Mouse (Mus musculus) heart, embryonic 11.5 days (tissue): ENCODE measurements around the gene Prdx3. TPM values are rescaled to one million over a fixed set of nuclear protein-coding genes. Genes with fewer than 3 reads are reported as not detected.
A peak's percentile ranks its signal among the peaks of the same experiment; 100 is the strongest.
"Not testable (repeated sequence)": the region's sequence is repeated elsewhere in the genome, so short reads cannot be mapped to it uniquely, and the experiment has no call there.

Experiments
- ATAC-seq: fragments of 200-750 bp; cut with Nextera tagmentation; replicated peaks from 2 replicates; pipeline ENCODE4 v1.8.0; 2017; ENCODE audit warnings: moderate library complexity; ENCODE audit not compliant: insufficient number of reproducible peaks, low FRiP score, low TSS enrichment
- H3K27ac ChIP-seq: fragments of 300-500 bp; sonication (generic); 2 replicates; pipeline ENCODE4 v1.5.1; 2014; ENCODE audit warnings: mild to moderate bottlenecking, low read depth, low read length
- H3K27me3 ChIP-seq: fragments of 300-500 bp; sonication (generic); 2 replicates; pipeline ENCODE4 v1.6.1; 2014; ENCODE audit warnings: mild to moderate bottlenecking, low read length, mixed read lengths; ENCODE audit not compliant: control insufficient read depth, insufficient read depth
- H3K36me3 ChIP-seq: fragments of 300-500 bp; sonication (generic); 2 replicates; pipeline ENCODE4 v1.6.1; 2014; ENCODE audit warnings: mild to moderate bottlenecking, low read length, moderate library complexity, mixed read lengths; ENCODE audit not compliant: control insufficient read depth, insufficient read depth
- H3K4me1 ChIP-seq: fragments of 300-500 bp; sonication (generic); 2 replicates; pipeline ENCODE4 v1.6.1; 2014; ENCODE audit warnings: low read length; ENCODE audit not compliant: control insufficient read depth, insufficient read depth
- H3K4me2 ChIP-seq: fragments of 300-500 bp; sonication (generic); 2 replicates; pipeline ENCODE4 v1.6.1; 2014; ENCODE audit warnings: mild to moderate bottlenecking, moderate library complexity
- H3K4me3 ChIP-seq: fragments of 300-500 bp; sonication (generic); 2 replicates; pipeline ENCODE4 v1.5.1; 2014; ENCODE audit warnings: low read depth, low read length
- H3K9ac ChIP-seq: fragments of 300-500 bp; sonication (generic); 2 replicates; pipeline ENCODE4 v1.6.1; 2014; ENCODE audit warnings: mild to moderate bottlenecking, low read depth, low read length, moderate library complexity
- H3K9me3 ChIP-seq: fragments of 300-500 bp; sonication (generic); replicated peaks from 2 replicates; pipeline ENCODE4 v1.6.1; 2016; ENCODE audit warnings: low read length; ENCODE audit not compliant: control insufficient read depth
- WGBS: fragments of 180-500 bp; shearing (Covaris S2); extraction: QIAGEN DNeasy Blood & Tissue Kit; methylation state at CpG from one replicate; pipeline ENCODE4 v1.1.7; 2014; ENCODE audit not compliant: insufficient replicate concordance; 5-methylcytosine and 5-hydroxymethylcytosine counted together
- polyA plus RNA-seq: library from polyadenylated mRNA; unstranded; fragments of >200 nt; fragmentation: Nextera tagmentation; extraction: Ambion mirVana; gene quantifications from 2 replicates; pipeline ENCODE4 v1.2.1, GENCODE M21; 2014

The Prdx3 gene
- polyA plus RNA-seq, 1 experiment from 2014 or later: 205 TPM

DNA sequence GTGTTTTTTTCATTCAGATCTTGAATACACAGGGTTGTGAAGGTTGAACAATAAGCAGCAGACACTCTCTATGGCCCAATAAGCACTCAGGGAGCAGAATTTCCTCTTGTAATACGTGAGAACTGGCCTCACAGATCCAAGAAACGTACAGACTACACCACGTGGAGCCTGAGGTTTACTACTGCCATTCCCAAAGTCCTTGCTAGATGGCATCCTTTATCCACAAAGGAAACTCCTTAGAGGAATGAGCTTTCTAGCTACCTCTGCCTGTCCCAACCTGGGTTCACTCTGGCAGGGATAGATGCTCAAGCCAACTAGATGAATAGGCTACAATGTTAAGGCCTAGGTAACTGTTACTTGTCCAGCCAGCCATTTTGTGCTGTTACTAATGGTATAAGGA is 8.8 kb upstream of the Prdx3 start:
- ATAC-seq: no peak
- H3K27ac ChIP-seq: no peak overlapping the region
- H3K4me3 ChIP-seq: no peak overlapping the region
- no peaks in the 10 kb centered on the region for H3K4me1 ChIP-seq
- H3K36me3 ChIP-seq: no peaks in the 10 kb centered on the region
- H3K27me3 ChIP-seq: no peaks in the 10 kb centered on the region
- H3K9me3 ChIP-seq: no peaks in the 10 kb centered on the region
- H3K4me2 ChIP-seq: no peak overlapping the region
- 10% methylated on average over 3 of the region's 3 CpGs for WGBS
- H3K9ac ChIP-seq: no peak overlapping the region

DNA sequence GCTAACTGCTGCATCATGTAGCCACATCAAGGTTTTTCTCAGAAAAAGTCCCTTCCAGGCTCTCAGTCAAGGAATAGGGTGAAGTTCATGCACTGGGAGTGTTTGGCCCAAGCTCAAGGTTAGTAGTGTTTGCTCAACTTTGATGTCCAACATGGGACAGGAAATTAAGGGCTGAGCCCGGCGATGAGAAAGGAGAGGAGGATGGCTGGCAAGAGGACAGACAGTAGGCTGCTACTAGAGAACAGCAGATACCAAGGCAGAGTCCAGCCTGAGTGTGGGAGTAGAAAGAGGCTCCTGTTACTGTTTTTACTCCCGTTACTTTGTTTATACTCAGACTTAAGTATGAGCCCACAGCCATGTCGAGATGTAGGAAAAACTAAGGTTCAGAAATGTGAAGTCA is 855 bp downstream of the Prdx3 start:
- Histone ChIP-seq H3K4me3 (peak overlapping the region; percentile 79), H3K27ac (peak overlapping the region; percentile 85), H3K27me3 (no peaks in the 10 kb centered on the region), H3K4me1 (peaks cover 7% of the 10 kb centered on the region; the same call in 1 of the 2 replicates), H3K9ac (peak overlapping the region; percentile 86), H3K4me2 (peak overlapping the region; percentile 79), H3K9me3 (no peaks in the 10 kb centered on the region), H3K36me3 (peaks cover 11% of the 10 kb centered on the region; the same call in 1 of the 2 replicates)
- 20% methylated on average over 4 of the region's 4 CpGs for WGBS
- no peak for ATAC-seq

DNA sequence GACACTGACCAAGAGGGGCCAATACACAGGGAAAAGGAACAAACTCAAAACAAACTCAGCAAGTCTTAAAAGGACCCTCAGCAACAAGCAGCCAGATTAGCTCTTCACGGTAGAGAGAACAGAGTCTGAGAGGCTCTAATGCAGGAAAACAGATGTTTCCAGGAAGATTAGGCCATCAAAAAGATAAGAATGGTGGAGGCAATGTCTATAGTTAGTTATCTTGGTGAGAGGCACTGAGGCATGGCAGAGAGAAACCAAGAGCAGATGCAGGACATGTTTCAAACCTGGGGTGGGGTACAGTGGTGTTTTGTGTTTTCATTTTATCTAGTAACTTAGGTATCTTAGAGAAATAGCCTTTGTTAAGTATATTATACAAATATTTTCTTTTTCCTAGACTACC is 2.1 kb downstream of the Prdx3 start:
- Histone ChIP-seq H3K4me2 (peak overlapping the region; percentile 79), H3K4me1 (peaks cover 7% of the 10 kb centered on the region; the same call in 1 of the 2 replicates), H3K9me3 (no peaks in the 10 kb centered on the region), H3K27me3 (no peaks in the 10 kb centered on the region), H3K36me3 (peaks cover 11% of the 10 kb centered on the region; the same call in 1 of the 2 replicates), H3K4me3 (peak overlapping the region; percentile 12; the same call in 1 of the 2 replicates), H3K27ac (peak overlapping the region; percentile 71), H3K9ac (0 out of 2 replicates have a peak overlapping the region, but pooled peaks have one; percentile 22)
- ATAC-seq: no peak; the same call in 1 of the 2 replicates
- 18% methylated on average over 1 of the region's 1 CpGs for WGBS

GRCm38 (mm10) chr19:60871366-60871765 is 3.0 kb downstream of the Prdx3 start:
- Histone ChIP-seq H3K27ac (no peak overlapping the region), H3K4me1 (peaks cover 7% of the 10 kb centered on the region; the same call in 1 of the 2 replicates), H3K36me3 (peaks cover 11% of the 10 kb centered on the region; the same call in 1 of the 2 replicates), H3K4me3 (no peak overlapping the region), H3K4me2 (peak overlapping the region; percentile 79), H3K27me3 (no peaks in the 10 kb centered on the region), H3K9me3 (no peaks in the 10 kb centered on the region), H3K9ac (no peak overlapping the region)
- 83% methylated on average over 5 of the region's 5 CpGs for WGBS
- no peak for ATAC-seq

- Histone ChIP-seq H3K9ac (no peak overlapping the region), H3K27ac (no peak overlapping the region), H3K36me3 (peaks cover 11% of the 10 kb centered on the region; the same call in 1 of the 2 replicates), H3K4me3 (no peak overlapping the region), H3K4me1 (peaks cover 7% of the 10 kb centered on the region; the same call in 1 of the 2 replicates), H3K4me2 (no peak overlapping the region), H3K9me3 (no peaks in the 10 kb centered on the region), H3K27me3 (no peaks in the 10 kb centered on the region)
- no peak for ATAC-seq
- WGBS: 93% methylated on average over 1 of the region's 1 CpGs
These were observed 3.9 kb downstream of the Prdx3 start for GRCm38 (mm10) chr19:60870489-60870888.

DNA sequence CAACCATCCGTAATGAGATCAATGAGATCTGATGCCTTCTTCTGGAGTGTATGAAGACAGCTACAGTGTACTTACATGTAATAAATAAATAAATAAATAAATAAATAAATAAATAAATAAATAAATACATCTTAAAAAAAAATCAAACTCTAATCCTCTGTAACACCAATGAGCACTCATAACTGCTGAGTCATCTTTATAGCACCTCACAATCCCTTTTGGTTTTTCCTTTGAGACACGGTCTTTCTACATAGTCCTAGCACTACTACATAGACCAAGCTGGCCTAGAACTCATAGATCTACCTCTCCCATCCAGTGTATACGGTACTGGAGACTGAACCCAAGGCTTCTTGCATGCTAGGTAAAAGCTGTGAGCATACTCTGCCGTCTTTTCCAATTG is 8.2 kb downstream of the Prdx3 start:
- H3K4me1 ChIP-seq, H3K9me3 ChIP-seq, H3K27ac ChIP-seq, H3K9ac ChIP-seq, H3K4me2 ChIP-seq, ATAC-seq, H3K27me3 ChIP-seq, H3K4me3 ChIP-seq: not testable (repeated sequence)
- WGBS: 97% methylated on average over 4 of the region's 4 CpGs
- H3K36me3 ChIP-seq: peaks cover 12% of the 10 kb centered on the region; the same call in 1 of the 2 replicates

DNA sequence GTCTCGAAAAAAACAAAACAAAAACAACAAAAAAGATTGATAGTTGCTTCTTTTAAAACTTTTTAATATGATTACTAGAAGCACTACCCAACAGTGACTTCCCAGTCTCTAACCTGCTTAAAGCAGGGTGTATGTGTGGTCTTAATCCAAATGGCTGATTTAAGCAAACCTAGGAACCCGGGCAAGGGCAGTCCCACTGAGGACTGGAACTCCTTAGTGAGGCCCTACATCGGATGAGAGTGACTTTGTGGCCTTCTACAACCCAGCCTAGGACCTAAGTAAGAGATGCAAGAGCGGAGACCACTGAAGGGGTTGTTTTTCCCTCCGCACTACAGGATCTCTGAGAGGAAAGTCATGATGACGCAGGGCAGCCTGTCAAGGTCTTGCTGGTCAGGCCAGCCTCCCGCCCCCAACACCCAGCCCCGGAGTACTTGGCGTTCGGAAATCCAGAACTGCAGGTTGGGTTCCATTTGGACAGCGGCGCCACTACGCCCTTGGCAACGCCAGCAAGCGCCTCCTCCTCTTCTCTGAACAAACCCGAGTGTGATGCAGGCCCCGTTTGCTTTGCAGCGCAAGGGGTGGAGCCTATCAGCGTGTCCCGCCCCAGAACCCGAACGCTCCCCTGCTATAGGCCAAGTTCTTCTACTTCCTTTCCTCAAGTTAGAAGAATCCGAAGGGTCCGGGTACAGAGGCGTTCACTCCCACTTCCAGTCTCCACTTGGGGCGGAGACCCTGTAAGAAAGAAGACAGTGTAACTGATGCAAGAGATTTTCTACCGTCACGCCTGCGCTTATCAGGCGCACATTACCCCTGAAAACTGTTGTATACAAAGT is 13.3 kb downstream of the Prdx3 start, which contains the start of gene Sfxn4:
Sfxn4 (minus strand) TSS at position 612 of the 833 bp plus-strand sequence.
- Histone ChIP-seq H3K9me3 (no peaks in the 10 kb centered on the region), H3K4me3 (peak within 1 kb of the TSS; percentile 55), H3K9ac (peak within 1 kb of the TSS; percentile 76), H3K4me2 (peak within 1 kb of the TSS; percentile 80), H3K27me3 (no peaks in the 10 kb centered on the region), H3K27ac (peak within 1 kb of the TSS; percentile 16; the same call in 1 of the 2 replicates), H3K36me3 (peaks cover 3% of the 10 kb centered on the region; the same call in 1 of the 2 replicates), H3K4me1 (no peaks in the 10 kb centered on the region)
- ATAC-seq: peak; percentile 97
- WGBS: 3% methylated on average over 30 of the region's 30 CpGs

GRCm38 (mm10) chr19:60845731-60846130 is 28.6 kb downstream of the Prdx3 start:
- ATAC-seq: no peak
- H3K4me1 ChIP-seq: no peaks in the 10 kb centered on the region

More at GRCm38 (mm10) chr19:60845731-60846130, 28.6 kb downstream of the Prdx3 start:
- Histone ChIP-seq H3K36me3 (0 out of 2 replicates have a peak, but pooled peaks cover 2% of the 10 kb centered on the region), H3K4me2 (no peak overlapping the region), H3K4me3 (no peak overlapping the region), H3K27me3 (no peaks in the 10 kb centered on the region), H3K9me3 (no peaks in the 10 kb centered on the region), H3K27ac (no peak overlapping the region), H3K9ac (no peak overlapping the region)
